Mouse (Mus musculus) frontal cortex, adult (tissue): Measurements from ENCODE around the gene Cap2.

Source experiments
- ATAC-seq: cut with Nextera tagmentation; 2 replicates; pipeline ENCODE4 v1.9.2; 2017; ENCODE audit warnings: mild to moderate bottlenecking, moderate library complexity, mixed read lengths; ENCODE audit not compliant: low TSS enrichment

Gene Cap2

DNA sequence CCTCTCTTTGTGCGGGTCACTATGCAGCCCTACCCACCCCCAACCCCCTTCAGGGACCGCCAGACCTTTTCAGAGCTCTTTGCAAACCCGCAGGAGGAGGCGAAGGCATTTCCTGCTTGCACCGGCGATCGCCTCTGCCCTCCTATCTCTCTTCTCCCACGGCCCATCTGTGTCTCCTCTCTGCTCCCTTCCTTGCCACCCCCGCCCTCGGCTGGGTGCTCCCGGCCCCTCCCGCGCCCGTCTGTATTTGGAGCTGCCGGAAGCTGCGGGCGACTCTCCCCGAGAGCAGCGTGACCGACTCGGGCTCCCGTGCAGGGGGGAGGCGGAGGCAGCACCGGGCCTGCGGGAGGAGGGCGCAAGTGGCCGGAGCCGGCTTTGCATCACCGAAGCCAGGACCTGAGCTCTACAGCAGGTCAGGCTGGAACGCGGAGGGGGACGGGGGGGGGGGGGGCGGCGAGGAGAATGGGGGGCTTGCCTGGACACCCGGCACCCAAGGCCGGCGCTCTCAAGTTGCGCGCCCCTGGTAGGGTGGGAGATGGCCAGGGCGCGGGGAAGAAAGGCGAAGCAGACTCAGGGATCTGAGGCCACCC is at the start of gene Cap2:
TSS of gene Cap2 (plus strand) at position 49 of the 590 bp plus-strand sequence.
- ATAC-seq: peak; percentile 84

DNA sequence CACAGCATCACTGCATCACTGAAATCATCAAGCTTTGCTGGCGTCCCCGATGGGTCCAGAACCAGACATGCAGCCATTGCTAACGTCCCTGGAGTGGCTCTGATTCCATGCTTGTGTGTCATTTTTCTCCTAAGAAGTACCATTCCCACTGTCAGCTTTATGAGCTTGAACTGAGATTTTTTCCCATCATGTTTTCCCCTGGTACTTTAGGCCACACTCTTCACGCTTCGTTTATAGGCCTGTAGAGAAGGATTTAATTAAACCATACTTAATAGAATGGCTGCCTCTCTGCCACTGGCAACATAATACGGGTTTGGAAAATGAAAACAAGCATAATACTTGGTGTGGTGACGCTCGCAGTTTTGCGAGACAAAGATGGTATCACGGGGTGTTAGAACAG is 42.1 kb upstream of the Cap2 start:
- ATAC-seq: no peak

GRCm38 (mm10) chr13:46462280-46462679 is 39.4 kb upstream of the Cap2 start:
- peak; percentile 94 for ATAC-seq

DNA sequence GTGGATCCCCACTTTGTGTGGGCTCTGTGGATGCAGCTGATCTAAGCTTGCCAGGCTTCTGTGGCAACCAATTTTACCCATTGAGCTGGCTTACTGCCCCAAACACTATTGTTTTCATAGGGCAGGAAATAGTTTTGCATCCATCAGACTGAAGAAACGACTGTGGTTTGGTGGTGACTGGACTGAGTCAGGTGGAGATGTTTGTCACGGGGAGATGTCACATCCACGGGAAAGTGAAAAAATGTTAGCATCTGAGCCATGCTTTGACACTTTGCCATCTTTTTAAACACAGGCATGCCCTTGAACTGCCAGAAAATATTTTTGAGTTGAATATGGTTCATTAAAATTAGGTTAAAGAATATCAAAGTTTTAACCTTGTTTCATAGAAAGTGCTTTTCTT is 37.9 kb upstream of the Cap2 start:
- no peak for ATAC-seq

GRCm38 (mm10) chr13:46468251-46468650 is 33.4 kb upstream of the Cap2 start:
- no peak for ATAC-seq

GRCm38 (mm10) chr13:46469536-46469935 is 32.1 kb upstream of the Cap2 start:
- ATAC-seq: peak; percentile 79; the same call in 1 of the 2 replicates

DNA sequence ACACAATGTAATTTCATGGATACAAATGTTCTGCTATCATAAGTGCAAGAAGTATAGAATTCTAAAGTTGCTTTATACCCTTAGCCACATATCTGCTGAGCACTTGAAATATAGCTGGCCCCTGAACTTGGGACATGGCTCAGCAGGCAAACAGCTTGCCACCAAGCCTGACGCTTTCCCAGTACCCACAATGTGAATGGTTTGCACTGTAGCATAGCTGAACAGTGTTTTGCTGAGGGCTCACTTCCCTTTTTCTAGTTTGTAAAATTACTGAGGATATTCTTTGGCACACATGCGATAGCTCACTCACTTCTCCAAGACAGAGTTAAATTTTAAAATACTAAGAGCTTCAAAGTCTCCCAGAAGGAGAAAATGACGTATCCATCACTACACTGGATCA is 20.4 kb upstream of the Cap2 start:
- no peak for ATAC-seq

DNA sequence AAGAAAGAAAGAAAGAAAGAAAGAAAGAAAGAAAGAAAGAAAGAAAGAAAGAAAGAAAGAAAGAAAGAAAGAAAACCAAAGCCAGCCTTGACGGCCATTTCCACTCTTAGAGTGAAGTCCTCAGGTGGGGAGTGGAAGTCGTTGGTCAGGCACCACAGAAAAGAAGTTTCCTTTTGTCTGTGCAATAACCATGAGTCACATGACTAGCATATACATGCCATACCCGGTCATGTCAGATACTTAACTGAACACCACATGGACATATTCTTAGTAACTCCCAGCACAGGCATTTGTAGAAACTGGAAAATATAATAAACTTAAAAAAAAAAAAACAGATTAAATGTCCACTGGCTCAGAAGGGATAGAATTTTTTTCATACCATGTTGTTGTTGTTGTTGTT is 16.0 kb upstream of the Cap2 start:
- no peak for ATAC-seq

DNA sequence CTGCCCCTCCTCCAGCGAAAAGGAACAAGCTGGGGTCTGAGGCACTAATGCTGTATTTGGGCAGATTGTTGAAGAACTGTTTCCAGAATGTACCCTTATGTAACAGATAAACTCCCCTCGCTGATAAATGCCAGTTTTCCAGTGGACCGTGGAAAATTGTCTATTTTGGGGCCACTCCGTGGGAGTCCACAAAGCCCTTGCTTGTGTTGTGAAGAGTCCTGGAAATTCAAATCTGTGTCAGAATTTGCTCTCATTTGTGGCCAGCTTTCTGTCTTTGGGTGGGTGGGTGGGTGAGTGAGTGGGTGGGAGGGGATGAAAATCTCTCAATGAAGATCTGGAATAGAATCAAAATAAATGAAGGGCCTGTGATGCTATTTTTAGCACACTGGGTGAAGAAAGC is 13.5 kb upstream of the Cap2 start:
- ATAC-seq: peak; percentile 71

- peak; percentile 71 for ATAC-seq
Observed at GRCm38 (mm10) chr13:46490644-46491043, 11.0 kb upstream of the Cap2 start.

- ATAC-seq: peak; percentile 73
Observed at GRCm38 (mm10) chr13:46502390-46502891, 793 bp downstream of the Cap2 start.

DNA sequence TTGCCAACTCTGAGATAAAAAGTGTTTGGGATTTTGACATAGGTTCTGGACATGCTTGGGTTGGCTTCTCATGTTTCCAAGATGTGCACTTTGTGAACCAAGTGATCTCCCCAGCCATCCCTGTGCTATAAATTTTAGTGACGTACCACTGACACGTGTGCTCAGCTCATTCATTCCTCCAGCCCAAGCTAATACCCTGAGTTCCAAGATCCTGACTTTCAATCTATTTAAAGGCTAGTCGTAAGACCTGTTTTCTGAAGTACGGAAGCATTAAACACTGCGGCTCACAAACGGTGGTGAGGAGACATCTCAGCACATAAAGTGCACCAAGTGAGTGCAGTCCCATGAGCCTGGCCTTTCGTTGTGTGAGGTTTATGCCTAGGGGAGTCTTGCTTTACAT is 6.3 kb downstream of the Cap2 start:
- ATAC-seq: no peak

- no peak for ATAC-seq
Observed at GRCm38 (mm10) chr13:46508823-46509222, 7.2 kb downstream of the Cap2 start.

DNA sequence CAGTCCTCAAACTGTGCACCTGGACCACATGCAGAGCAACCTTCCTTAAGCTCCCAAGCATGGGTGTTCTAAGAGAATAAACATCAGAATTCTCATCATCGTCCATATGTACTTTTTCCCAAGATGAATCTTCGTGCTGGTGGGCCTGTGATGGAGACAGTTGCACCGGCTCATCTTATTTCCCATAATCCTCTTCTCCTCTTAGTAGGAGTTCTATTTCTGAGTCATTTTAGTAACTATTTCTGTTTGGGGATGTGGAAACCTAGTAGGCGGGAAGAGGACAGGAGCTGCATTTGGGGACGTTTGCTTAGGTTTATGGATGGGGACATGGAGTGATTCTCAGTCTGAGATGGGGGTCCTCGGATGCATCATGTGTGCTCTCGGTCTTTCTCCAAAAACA is 8.8 kb downstream of the Cap2 start:
- peak; percentile 68; the same call in 1 of the 2 replicates for ATAC-seq

- no peak for ATAC-seq
Observed at GRCm38 (mm10) chr13:46514484-46514883, 12.8 kb downstream of the Cap2 start.

GRCm38 (mm10) chr13:46515120-46515523 is 13.5 kb downstream of the Cap2 start:
- no peak for ATAC-seq

- no peak for ATAC-seq
Observed at GRCm38 (mm10) chr13:46515524-46515923, 13.9 kb downstream of the Cap2 start.

GRCm38 (mm10) chr13:46516183-46516582 is 14.5 kb downstream of the Cap2 start:
- ATAC-seq: no peak

- ATAC-seq: peak; percentile 78
Observed at GRCm38 (mm10) chr13:46517211-46517685, 15.6 kb downstream of the Cap2 start.

- ATAC-seq: no peak
Observed at GRCm38 (mm10) chr13:46521482-46521881, 19.8 kb downstream of the Cap2 start.

DNA sequence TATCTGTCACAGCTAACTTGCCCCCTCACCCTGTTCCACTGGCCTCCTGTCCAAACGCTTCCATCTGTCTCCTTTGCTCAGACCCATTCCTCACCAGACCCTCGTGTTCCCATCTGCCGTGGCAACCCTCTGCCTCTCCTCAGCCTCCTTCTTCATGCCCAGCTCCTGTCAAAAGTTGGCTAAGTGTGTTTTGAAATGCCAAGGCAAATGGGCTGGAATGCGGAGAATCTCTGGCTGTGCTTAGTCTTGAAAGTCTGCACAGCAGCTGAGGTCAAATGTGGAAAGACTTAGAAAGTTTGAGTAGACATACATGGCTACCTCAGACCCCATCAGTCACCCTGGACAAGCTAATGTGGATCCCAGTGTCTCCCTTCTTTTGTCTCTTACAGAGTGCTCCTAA is 21.1 kb downstream of the Cap2 start:
- no peak for ATAC-seq

DNA sequence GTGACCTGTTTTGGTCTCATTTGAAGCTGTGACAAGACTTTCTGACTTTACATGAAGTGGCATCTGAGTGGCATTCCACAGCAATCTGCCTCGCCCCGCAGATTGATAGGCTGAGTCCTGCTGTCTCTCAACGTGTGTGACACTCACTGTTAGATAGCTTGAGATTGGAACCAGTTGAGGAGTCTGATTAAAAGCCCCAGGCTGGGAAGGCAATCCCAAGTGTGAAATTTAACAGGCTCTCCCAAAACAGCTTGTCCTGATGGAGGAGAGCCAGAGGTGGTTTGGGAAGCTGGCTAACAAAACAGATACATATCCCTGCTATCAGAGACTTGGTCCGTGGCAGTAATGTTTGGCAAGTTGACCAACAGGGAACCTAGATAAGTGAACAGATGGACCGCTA is 21.6 kb downstream of the Cap2 start:
- ATAC-seq: peak; percentile 66

GRCm38 (mm10) chr13:46523712-46524111 is 22.1 kb downstream of the Cap2 start:
- peak; percentile 89 for ATAC-seq
